Mouse (Mus musculus): ENCODE measurements around the gene Ndufs4. TPM values are rescaled to one million over a fixed set of nuclear protein-coding genes. Genes with fewer than 3 reads are reported as not detected.

The Ndufs4 gene
- 194 TPM for polyA plus RNA-seq (2017; shearing (Covaris generic))

GRCm38 (mm10) chr13:114388211-114388965, at the start of gene Ndufs4:
Gene Ndufs4 (minus strand): TSS chr13:114388258.

Other genes with a start within 250 kb of the Ndufs4 start
- gene Fst, start 70.7 kb upstream of the Ndufs4 start, polyA plus RNA-seq (2017; shearing (Covaris generic)): 0.12 TPM